Mouse (Mus musculus) embryonic fibroblast, embryonic 13.5 days (primary cell): Measurements from ENCODE around the gene Tmub2.

Source experiments
- CTCF ChIP-seq: IDR thresholded peaks from 2 replicates; pipeline ENCODE4 v1.5.1; 2011; ENCODE audit warnings: mild to moderate bottlenecking, control low read depth, low read length, moderate library complexity, borderline replicate concordance; ENCODE audit not compliant: insufficient read depth
- POLR2A ChIP-seq: IDR thresholded peaks from 2 replicates; pipeline ENCODE4 v1.6.1; 2011; ENCODE audit warnings: low read depth, mild to moderate bottlenecking, control low read depth, low read length, moderate library complexity

- TF ChIP-seq POLR2A (no peak), CTCF (no peak)
Measured at GRCm38 (mm10) chr11:102333061-102333460, 48.3 kb downstream of the Tmub2 start.
